Mouse (Mus musculus): ENCODE measurements at regions not wholly inside any gene's neighbourhood (a gene's known extent, or its start where the extent isn't known, plus 50 kb on each side); places are given as distances from the start of the nearest gene placed in this dataset.

GRCm38 (mm10) chr4:131329398-131329797, 385.2 kb downstream of the Matn1 start:
- ATAC-seq (ENCODE audit: low FRiP score) (no peak), DNase-seq (ENCODE audit: low spot score, missing footprints) (no peak)
- Histone ChIP-seq H3K9me3 (ENCODE audit: control insufficient read depth, low read length) (no peaks in the 10 kb centered on the region), H3K4me3 (ENCODE audit: low read depth, low read length) (no peak overlapping the region), H3K36me3 (ENCODE audit: control insufficient read depth, insufficient read depth, low read length) (no peaks in the 10 kb centered on the region), H3K9ac (ENCODE audit: low read length) (no peak overlapping the region), H3K4me1 (ENCODE audit: control insufficient read depth, insufficient read depth, low read length) (no peaks in the 10 kb centered on the region), H3K27me3 (ENCODE audit: control insufficient read depth, insufficient read depth, low read length) (no peaks in the 10 kb centered on the region), H3K27ac (ENCODE audit: low read depth, low read length) (no peak overlapping the region), H3K4me2 (no peak overlapping the region)
- WGBS = 63% methylated on average over 5 of the region's 5 CpGs

- H3K27ac ChIP-seq (ENCODE audit: low read depth, low read length) = no peak overlapping the region
- H3K4me3 ChIP-seq (ENCODE audit: low read depth, low read length) = no peak overlapping the region
- no peak overlapping the region for H3K4me2 ChIP-seq
- no peak overlapping the region for H3K9ac ChIP-seq (ENCODE audit: low read length)
- H3K4me1 ChIP-seq (ENCODE audit: control insufficient read depth, insufficient read depth, low read length) = no peaks in the 10 kb centered on the region
- H3K9me3 ChIP-seq (ENCODE audit: control insufficient read depth, low read length) = no peaks in the 10 kb centered on the region
- no peaks in the 10 kb centered on the region for H3K36me3 ChIP-seq (ENCODE audit: control insufficient read depth, insufficient read depth, low read length)
- ATAC-seq (ENCODE audit: low FRiP score) = no peak
- DNase-seq (ENCODE audit: low spot score, missing footprints) = no peak
- no peaks in the 10 kb centered on the region for H3K27me3 ChIP-seq (ENCODE audit: control insufficient read depth, insufficient read depth, low read length)
- 88% methylated on average over 4 of the region's 4 CpGs for WGBS
Measured at GRCm38 (mm10) chr4:131331646-131332045, 387.5 kb downstream of the Matn1 start.

- DNase-seq (ENCODE audit: low spot score, missing footprints) = no peak
- no peak overlapping the region for H3K4me2 ChIP-seq
- whole genome bisulfite sequencing = 89% methylated on average over 3 of the region's 3 CpGs
- H3K4me1 ChIP-seq (ENCODE audit: control insufficient read depth, insufficient read depth, low read length) = no peaks in the 10 kb centered on the region
- no peaks in the 10 kb centered on the region for H3K36me3 ChIP-seq (ENCODE audit: control insufficient read depth, insufficient read depth, low read length)
- no peak overlapping the region for H3K27ac ChIP-seq (ENCODE audit: low read depth, low read length)
- ATAC-seq (ENCODE audit: low FRiP score) = no peak
- H3K27me3 ChIP-seq (ENCODE audit: control insufficient read depth, insufficient read depth, low read length) = no peaks in the 10 kb centered on the region
- no peaks in the 10 kb centered on the region for H3K9me3 ChIP-seq (ENCODE audit: control insufficient read depth, low read length)
- H3K4me3 ChIP-seq (ENCODE audit: low read depth, low read length) = no peak overlapping the region
- no peak overlapping the region for H3K9ac ChIP-seq (ENCODE audit: low read length)
Measured at GRCm38 (mm10) chr4:131336801-131337200, 392.6 kb downstream of the Matn1 start.

GRCm38 (mm10) chr4:131340993-131341695, 397.0 kb downstream of the Matn1 start:
- Histone ChIP-seq H3K36me3 (ENCODE audit: control insufficient read depth, insufficient read depth, low read length) (no peaks in the 10 kb centered on the region), H3K4me2 (no peak overlapping the region), H3K9ac (ENCODE audit: low read length) (no peak overlapping the region), H3K27ac (ENCODE audit: low read depth, low read length) (no peak overlapping the region), H3K27me3 (ENCODE audit: control insufficient read depth, insufficient read depth, low read length) (no peaks in the 10 kb centered on the region), H3K9me3 (ENCODE audit: control insufficient read depth, low read length) (no peaks in the 10 kb centered on the region), H3K4me3 (ENCODE audit: low read depth, low read length) (no peak overlapping the region), H3K4me1 (ENCODE audit: control insufficient read depth, insufficient read depth, low read length) (no peaks in the 10 kb centered on the region)
- WGBS = 40% methylated on average over 9 of the region's 9 CpGs
- no peak for ATAC-seq (ENCODE audit: low FRiP score)
- DNase-seq (ENCODE audit: low spot score, missing footprints) = peak; percentile 68

- Histone ChIP-seq H3K4me2 (no peak overlapping the region), H3K4me3 (ENCODE audit: low read depth, low read length) (no peak overlapping the region), H3K4me1 (ENCODE audit: control insufficient read depth, insufficient read depth, low read length) (no peaks in the 10 kb centered on the region), H3K27me3 (ENCODE audit: control insufficient read depth, insufficient read depth, low read length) (no peaks in the 10 kb centered on the region), H3K36me3 (ENCODE audit: control insufficient read depth, insufficient read depth, low read length) (no peaks in the 10 kb centered on the region), H3K9me3 (ENCODE audit: control insufficient read depth, low read length) (no peaks in the 10 kb centered on the region), H3K27ac (ENCODE audit: low read depth, low read length) (no peak overlapping the region), H3K9ac (ENCODE audit: low read length) (no peak overlapping the region)
- ATAC-seq (ENCODE audit: low FRiP score) (no peak), DNase-seq (ENCODE audit: low spot score, missing footprints) (no peak)
- 68% methylated on average over 3 of the region's 3 CpGs for WGBS
Measured at GRCm38 (mm10) chr4:131346727-131347126, 402.5 kb downstream of the Matn1 start.

GRCm38 (mm10) chr4:131350268-131350667, 406.1 kb downstream of the Matn1 start:
- H3K4me2 ChIP-seq = no peak overlapping the region
- H3K9ac ChIP-seq (ENCODE audit: low read length) = no peak overlapping the region
- 80% methylated on average over 7 of the region's 7 CpGs for whole genome bisulfite sequencing
- no peaks in the 10 kb centered on the region for H3K9me3 ChIP-seq (ENCODE audit: control insufficient read depth, low read length)
- ATAC-seq (ENCODE audit: low FRiP score) (no peak), DNase-seq (ENCODE audit: low spot score, missing footprints) (no peak)
- no peaks in the 10 kb centered on the region for H3K4me1 ChIP-seq (ENCODE audit: control insufficient read depth, insufficient read depth, low read length)
- no peaks in the 10 kb centered on the region for H3K36me3 ChIP-seq (ENCODE audit: control insufficient read depth, insufficient read depth, low read length)
- no peak overlapping the region for H3K4me3 ChIP-seq (ENCODE audit: low read depth, low read length)
- no peaks in the 10 kb centered on the region for H3K27me3 ChIP-seq (ENCODE audit: control insufficient read depth, insufficient read depth, low read length)
- H3K27ac ChIP-seq (ENCODE audit: low read depth, low read length) = no peak overlapping the region

- no peak overlapping the region for H3K9ac ChIP-seq (ENCODE audit: low read length)
- H3K4me1 ChIP-seq (ENCODE audit: control insufficient read depth, insufficient read depth, low read length) = no peaks in the 10 kb centered on the region
- H3K27ac ChIP-seq (ENCODE audit: low read depth, low read length) = no peak overlapping the region
- H3K27me3 ChIP-seq (ENCODE audit: control insufficient read depth, insufficient read depth, low read length) = no peaks in the 10 kb centered on the region
- no peak for DNase-seq (ENCODE audit: low spot score, missing footprints)
- H3K4me3 ChIP-seq (ENCODE audit: low read depth, low read length) = no peak overlapping the region
- WGBS = 97% methylated on average over 3 of the region's 3 CpGs
- H3K36me3 ChIP-seq (ENCODE audit: control insufficient read depth, insufficient read depth, low read length) = no peaks in the 10 kb centered on the region
- ATAC-seq (ENCODE audit: low FRiP score) = no peak
- no peaks in the 10 kb centered on the region for H3K9me3 ChIP-seq (ENCODE audit: control insufficient read depth, low read length)
- H3K4me2 ChIP-seq = no peak overlapping the region
Measured at GRCm38 (mm10) chr4:131354908-131355307, 410.7 kb downstream of the Matn1 start.

GRCm38 (mm10) chr4:131355526-131355991, 411.4 kb downstream of the Matn1 start:
- no peaks in the 10 kb centered on the region for H3K27me3 ChIP-seq (ENCODE audit: control insufficient read depth, insufficient read depth, low read length)
- no peak for DNase-seq (ENCODE audit: low spot score, missing footprints)
- no peaks in the 10 kb centered on the region for H3K36me3 ChIP-seq (ENCODE audit: control insufficient read depth, insufficient read depth, low read length)
- H3K9ac ChIP-seq (ENCODE audit: low read length) = no peak overlapping the region
- H3K4me3 ChIP-seq (ENCODE audit: low read depth, low read length) = no peak overlapping the region
- WGBS = 89% methylated on average over 12 of the region's 12 CpGs
- no peak overlapping the region for H3K27ac ChIP-seq (ENCODE audit: low read depth, low read length)
- no peak overlapping the region for H3K4me2 ChIP-seq
- H3K9me3 ChIP-seq (ENCODE audit: control insufficient read depth, low read length) = no peaks in the 10 kb centered on the region
- ATAC-seq (ENCODE audit: low FRiP score) = no peak
- no peaks in the 10 kb centered on the region for H3K4me1 ChIP-seq (ENCODE audit: control insufficient read depth, insufficient read depth, low read length)

- no peak overlapping the region for H3K27ac ChIP-seq (ENCODE audit: low read depth, low read length)
- peak; percentile 70 for DNase-seq (ENCODE audit: low spot score, missing footprints)
- no peaks in the 10 kb centered on the region for H3K36me3 ChIP-seq (ENCODE audit: control insufficient read depth, insufficient read depth, low read length)
- H3K27me3 ChIP-seq (ENCODE audit: control insufficient read depth, insufficient read depth, low read length) = no peaks in the 10 kb centered on the region
- no peaks in the 10 kb centered on the region for H3K9me3 ChIP-seq (ENCODE audit: control insufficient read depth, low read length)
- WGBS = 86% methylated on average over 12 of the region's 12 CpGs
- H3K4me1 ChIP-seq (ENCODE audit: control insufficient read depth, insufficient read depth, low read length) = no peaks in the 10 kb centered on the region
- H3K9ac ChIP-seq (ENCODE audit: low read length) = no peak overlapping the region
- ATAC-seq (ENCODE audit: low FRiP score) = no peak
- no peak overlapping the region for H3K4me2 ChIP-seq
- no peak overlapping the region for H3K4me3 ChIP-seq (ENCODE audit: low read depth, low read length)
Measured at GRCm38 (mm10) chr4:131356316-131356715, 412.1 kb downstream of the Matn1 start.
